ENCODE assay signal across 8 mouse cellular contexts in genomic region chr19:15923426-15923825, GRCm38 (mm10). TPM values are rescaled to one million over a fixed set of nuclear protein-coding genes. Genes with fewer than 3 reads are reported as not detected.
A peak's percentile ranks its signal among the peaks of the same experiment; 100 is the strongest.
DNase-seq lines count a peak whose midpoint lies in the region; ATAC-seq lines count a peak whose summit lies in the region.

No protein-coding gene starts in this region.

- H3K9ac ChIP-seq in kidney, embryonic 16.5 days (replicated peaks; ENCODE audit: low read length): peak overlapping the region; percentile 61; the same call in 1 of the 2 replicates
- peak overlapping the region; percentile 80; the same call in 1 of the 2 replicates for H3K9ac ChIP-seq in lung, embryonic 16.5 days (ENCODE audit: low read length)
- peak overlapping the region; percentile 62 for H3K9ac ChIP-seq in neural tube, embryonic 15.5 days (replicated peaks)

- ATAC-seq in kidney, embryonic 16.5 days (ENCODE audit: low FRiP score, low TSS enrichment): no peak
- ATAC-seq in lung, embryonic 16.5 days (ENCODE audit: low read depth): peak; percentile 8; the same call in 1 of the 2 replicates
- ATAC-seq in neural tube, embryonic 15.5 days (ENCODE audit: low FRiP score): no peak

- H3K36me3 ChIP-seq in kidney, embryonic 16.5 days (ENCODE audit: insufficient read depth, low read length): peaks cover 15% of the 10 kb centered on the region; the same call in 1 of the 2 replicates
- peaks cover 10% of the 10 kb centered on the region for H3K36me3 ChIP-seq in lung, embryonic 16.5 days (ENCODE audit: control insufficient read depth, insufficient read depth, low read length)
- peaks cover 4% of the 10 kb centered on the region; the same call in 1 of the 2 replicates for H3K36me3 ChIP-seq in neural tube, embryonic 15.5 days

- peak overlapping the region; percentile 82 for H3K4me2 ChIP-seq in kidney, embryonic 16.5 days (replicated peaks; ENCODE audit: low read depth, low read length)
- H3K4me2 ChIP-seq in lung, embryonic 16.5 days (ENCODE audit: low read depth, low read length): peak overlapping the region; percentile 98
- H3K4me2 ChIP-seq in neural tube, embryonic 15.5 days: peak overlapping the region; percentile 98

- H3K4me3 ChIP-seq in kidney, embryonic 16.5 days (ENCODE audit: low read length): peak overlapping the region; percentile 62
- H3K4me3 ChIP-seq in lung, embryonic 16.5 days (ENCODE audit: low read length): peak overlapping the region; percentile 81
- H3K4me3 ChIP-seq in neural tube, embryonic 15.5 days (replicated peaks): peak overlapping the region; percentile 76

- H3K27ac ChIP-seq in kidney, embryonic 16.5 days (ENCODE audit: low read length): no peak overlapping the region
- H3K27ac ChIP-seq in lung, embryonic 16.5 days (ENCODE audit: low read length): peak overlapping the region; percentile 98
- H3K27ac ChIP-seq in neural tube, embryonic 15.5 days (replicated peaks): peak overlapping the region; percentile 85

- no peaks in the 10 kb centered on the region for H3K27me3 ChIP-seq in kidney, embryonic 16.5 days (ENCODE audit: insufficient read depth, low read length)
- no peaks in the 10 kb centered on the region for H3K27me3 ChIP-seq in lung, embryonic 16.5 days (ENCODE audit: control insufficient read depth, insufficient read depth, low read depth, low read length)
- H3K27me3 ChIP-seq in neural tube, embryonic 15.5 days (replicated peaks): no peaks in the 10 kb centered on the region

- no peaks in the 10 kb centered on the region for H3K9me3 ChIP-seq in kidney, embryonic 16.5 days (ENCODE audit: low read length)
- no peaks in the 10 kb centered on the region for H3K9me3 ChIP-seq in lung, embryonic 16.5 days (ENCODE audit: control insufficient read depth, low read length)
- H3K9me3 ChIP-seq in neural tube, embryonic 15.5 days (replicated peaks): no peaks in the 10 kb centered on the region

- peaks cover 18% of the 10 kb centered on the region for H3K4me1 ChIP-seq in kidney, embryonic 16.5 days (ENCODE audit: insufficient read depth, low read length)
- H3K4me1 ChIP-seq in lung, embryonic 16.5 days (replicated peaks; ENCODE audit: control insufficient read depth, insufficient read depth, low read length): peaks cover 21% of the 10 kb centered on the region
- H3K4me1 ChIP-seq in neural tube, embryonic 15.5 days: peaks cover 21% of the 10 kb centered on the region

- peak; percentile 21 to 22 for DNase-seq in urinary bladder, postnatal 36 days (ENCODE audit: low spot score in 2 of 2)
- DNase-seq in urinary bladder, postnatal 4 days (ENCODE audit: low spot score in 2 of 2): no peak
- DNase-seq in c-Kit-positive CD71-positive TER-119-negative erythroid progenitor cells, embryonic 14.5 days (ENCODE audit: low read depth): peak; percentile 38
- DNase-seq in heart, adult 9 months (ENCODE audit: low spot score in 2 of 2): peak; percentile 17 to 37
- no peak for DNase-seq in cerebellum, adult 9-10 months

- 18% methylated on average over 9 of the region's 9 CpGs for WGBS in kidney, embryonic 16.5 days
- WGBS in lung, embryonic 16.5 days: 18% methylated on average over 9 of the region's 9 CpGs
- 27% methylated on average over 9 of the region's 9 CpGs for WGBS in neural tube, embryonic 15.5 days

RNA-seq across cellular contexts. Expression of gene Psat1, which starts 23.7 kb away (rescaled TPM):
- polyA plus RNA-seq in kidney, embryonic 16.5 days (2015; fragmentation: Nextera tagmentation; extraction: Ambion mirVana): 86.9 and 88.6 TPM in 2 replicates
- polyA plus RNA-seq in lung, embryonic 16.5 days (2015; fragmentation: Nextera tagmentation; extraction: Ambion mirVana): 148 and 159 TPM in 2 replicates
- 61.6 and 79.9 TPM in 2 replicates for polyA plus RNA-seq in neural tube, embryonic 15.5 days (2015; fragmentation: Nextera tagmentation; extraction: Ambion mirVana)

Comparison
In these comparisons a context has a peak if more than half of its experiments do, and no peak if none do; other contexts are left out.
1. DNase-seq: peak in urinary bladder, postnatal 36 days (2 of 2), c-Kit-positive CD71-positive TER-119-negative erythroid progenitor cells, embryonic 14.5 days (single experiment) and heart, adult 9 months (2 of 2); none in urinary bladder, postnatal 4 days (0 of 2) and cerebellum, adult 9-10 months (single experiment).
2. Peak in every context shown above with its lines, with median percentiles within 50 percentile points of each other: H3K4me2 ChIP-seq, H3K4me3 ChIP-seq and H3K9ac ChIP-seq.